Mouse (Mus musculus) limb, embryonic 14.5 days (tissue): ENCODE results near the gene Smarca5. TPM values are rescaled to one million over a fixed set of nuclear protein-coding genes. Genes with fewer than 3 reads are reported as not detected.
"Not testable (repeated sequence)": the region's sequence is repeated elsewhere in the genome, so short reads cannot be mapped to it uniquely, and the experiment has no call there.

Experiments used
- ATAC-seq: fragments of 200-750 bp; cut with Nextera tagmentation; 2 replicates; pipeline ENCODE4 v1.8.0; 2017; ENCODE audit warnings: low read depth, moderate number of reproducible peaks, moderate TSS enrichment; ENCODE audit not compliant: low FRiP score
- DNase-seq: peaks from one replicate; pipeline ENCODE4 v3.0.0-alpha.2; 2015; ENCODE audit warnings: low spot score
- H3K27ac ChIP-seq: fragments of 300-500 bp; sonication (generic); replicated peaks from 2 replicates; pipeline ENCODE4 v1.5.1; 2014; ENCODE audit warnings: low read depth, mild to moderate bottlenecking, low read length, moderate library complexity, mixed read lengths
- H3K27me3 ChIP-seq: fragments of 300-500 bp; sonication (generic); 2 replicates; pipeline ENCODE4 v1.6.1; 2014; ENCODE audit warnings: low read length, mixed read lengths; ENCODE audit not compliant: control insufficient read depth, insufficient read depth
- H3K36me3 ChIP-seq: fragments of 300-500 bp; sonication (generic); 2 replicates; pipeline ENCODE4 v1.6.1; 2014; ENCODE audit warnings: mild to moderate bottlenecking, low read length, moderate library complexity, mixed read lengths; ENCODE audit not compliant: control insufficient read depth, insufficient read depth
- H3K4me1 ChIP-seq: fragments of 300-500 bp; sonication (generic); 2 replicates; pipeline ENCODE4 v1.6.1; 2014; ENCODE audit warnings: antibody characterized with exemption, low read length, mixed read lengths; ENCODE audit not compliant: control insufficient read depth, insufficient read depth
- H3K4me2 ChIP-seq: fragments of 300-500 bp; sonication (generic); replicated peaks from 2 replicates; pipeline ENCODE4 v1.6.1; 2014; ENCODE audit warnings: low read depth, mild to moderate bottlenecking, low read length, moderate library complexity; ENCODE audit not compliant: severe bottlenecking
- H3K4me3 ChIP-seq: fragments of 300-500 bp; sonication (generic); replicated peaks from 2 replicates; pipeline ENCODE4 v1.5.1; 2014; ENCODE audit warnings: low read length
- H3K9ac ChIP-seq: fragments of 300-500 bp; sonication (generic); 2 replicates; pipeline ENCODE4 v1.6.1; 2014; ENCODE audit warnings: mild to moderate bottlenecking, low read depth, low read length, moderate library complexity; ENCODE audit not compliant: severe bottlenecking
- H3K9me3 ChIP-seq: fragments of 300-500 bp; sonication (generic); 2 replicates; pipeline ENCODE4 v1.6.1; 2016; ENCODE audit warnings: low read length; ENCODE audit not compliant: control insufficient read depth
- POLR2A ChIP-seq: fragments of 200-500 bp; IDR thresholded peaks from 2 replicates; pipeline ENCODE4 v1.8.0; 2012; ENCODE audit warnings: inconsistent platforms, mild to moderate bottlenecking, moderate library complexity, borderline replicate concordance; ENCODE audit not compliant: insufficient read depth, insufficient read length; ENCODE audit errors: extremely low read depth
- WGBS: fragments of 180-500 bp; shearing (Covaris S2); extraction: QIAGEN DNeasy Blood & Tissue Kit; methylation state at CpG from one replicate; pipeline ENCODE4 v1.1.7; 2014; 5-methylcytosine and 5-hydroxymethylcytosine counted together
- polyA plus RNA-seq, 2 experiments: library from polyadenylated mRNA; depleted of rRNA in 1 of 2; stranded (reverse) in 1 of 2; unstranded in 1 of 2; fragments of >200 nt; fragmentation: Nextera tagmentation in 1 of 2; extraction: Ambion mirVana in 1 of 2; gene quantifications; 2 replicates each; pipeline versions ENCODE4 v1.2.1 to v1.2.3; 2012 to 2014

Gene Smarca5
- polyA plus RNA-seq (2012; rRNA removed) (19.5 and 24.6 TPM in 2 replicates), polyA plus RNA-seq (2014; fragmentation: Nextera tagmentation; extraction: Ambion mirVana) (78.1 and 83.1 TPM in 2 replicates)

- not testable (repeated sequence) for H3K27me3 ChIP-seq, H3K4me1 ChIP-seq, H3K9me3 ChIP-seq
- peak within 1 kb of the TSS; percentile 96 for H3K27ac ChIP-seq
- H3K9ac ChIP-seq, result peak within 1 kb of the TSS; percentile 86
- peaks cover 15% of the 10 kb centered on the region for H3K36me3 ChIP-seq
- ATAC-seq, result peak; percentile 91
- 0 out of 2 replicates have a peak, but pooled peaks have one; percentile 41 for TF ChIP-seq POLR2A
- peak within 1 kb of the TSS; percentile 89 for H3K4me3 ChIP-seq
- peak within 1 kb of the TSS; percentile 85 for H3K4me2 ChIP-seq
- peak; percentile 90 for DNase-seq
- WGBS, result 3% methylated on average over 55 of the region's 91 CpGs
Observed at GRCm38 (mm10) chr8:80739155-80739924, at the start of gene Smarca5. Gene Smarca5, minus strand, starts transcription at chr8:80739497.

- TF ChIP-seq POLR2A, result no peak
- no peaks in the 10 kb centered on the region for H3K9me3 ChIP-seq
- ATAC-seq (no peak), DNase-seq (no peak)
- H3K4me2 ChIP-seq, result no peak overlapping the region
- H3K27me3 ChIP-seq, result no peaks in the 10 kb centered on the region
- no peak overlapping the region for H3K27ac ChIP-seq
- peaks cover 71% of the 10 kb centered on the region for H3K36me3 ChIP-seq
- H3K4me1 ChIP-seq, result no peaks in the 10 kb centered on the region
- no peak overlapping the region for H3K4me3 ChIP-seq
- 91% methylated on average over 9 of the region's 9 CpGs for WGBS
- H3K9ac ChIP-seq, result no peak overlapping the region
Observed at GRCm38 (mm10) chr8:80784559-80784958, 45.3 kb upstream of the Smarca5 start.

- Histone ChIP-seq H3K36me3 (peaks cover 65% of the 10 kb centered on the region), H3K9ac (no peak overlapping the region), H3K4me2 (no peak overlapping the region), H3K4me3 (no peak overlapping the region), H3K27ac (no peak overlapping the region), H3K4me1 (no peaks in the 10 kb centered on the region), H3K27me3 (no peaks in the 10 kb centered on the region), H3K9me3 (no peaks in the 10 kb centered on the region)
- WGBS, result 93% methylated on average over 4 of the region's 4 CpGs
- no peak for TF ChIP-seq POLR2A
- ATAC-seq (no peak), DNase-seq (no peak)
Observed at GRCm38 (mm10) chr8:80783271-80783670, 44.0 kb upstream of the Smarca5 start.

- Histone ChIP-seq H3K27ac (no peak overlapping the region; the same call in 1 of the 2 replicates), H3K4me2 (no peak overlapping the region), H3K4me1 (no peaks in the 10 kb centered on the region), H3K4me3 (no peak overlapping the region), H3K36me3 (peaks cover 63% of the 10 kb centered on the region), H3K9me3 (no peaks in the 10 kb centered on the region), H3K9ac (no peak overlapping the region), H3K27me3 (no peaks in the 10 kb centered on the region)
- WGBS, result 55% methylated on average over 10 of the region's 10 CpGs
- no peak; the same call in 1 of the 2 replicates for ATAC-seq
- no peak for TF ChIP-seq POLR2A
- DNase-seq, result no peak
Observed at GRCm38 (mm10) chr8:80781338-80781737, 42.0 kb upstream of the Smarca5 start.

GRCm38 (mm10) chr8:80780271-80780670 is 41.0 kb upstream of the Smarca5 start:
- DNase-seq (no peak), ATAC-seq (no peak)
- H3K9me3 ChIP-seq, result no peaks in the 10 kb centered on the region
- H3K36me3 ChIP-seq, result peaks cover 60% of the 10 kb centered on the region
- no peak overlapping the region for H3K27ac ChIP-seq
- no peak overlapping the region for H3K4me3 ChIP-seq
- TF ChIP-seq POLR2A, result no peak
- no peak overlapping the region for H3K4me2 ChIP-seq
- H3K4me1 ChIP-seq, result no peaks in the 10 kb centered on the region
- no peaks in the 10 kb centered on the region for H3K27me3 ChIP-seq
- WGBS, result 87% methylated on average over 4 of the region's 4 CpGs
- H3K9ac ChIP-seq, result no peak overlapping the region

- Histone ChIP-seq H3K4me1 (no peaks in the 10 kb centered on the region), H3K27ac (no peak overlapping the region), H3K4me3 (no peak overlapping the region), H3K9me3 (no peaks in the 10 kb centered on the region), H3K9ac (no peak overlapping the region), H3K36me3 (peaks cover 56% of the 10 kb centered on the region), H3K27me3 (no peaks in the 10 kb centered on the region), H3K4me2 (no peak overlapping the region)
- ATAC-seq (no peak), DNase-seq (no peak)
- TF ChIP-seq POLR2A, result no peak
- WGBS, result 79% methylated on average over 8 of the region's 8 CpGs
Observed at GRCm38 (mm10) chr8:80776436-80776835, 37.1 kb upstream of the Smarca5 start.
